ENCODE assay signal across 7 mouse cellular contexts in the genomic region with DNA sequence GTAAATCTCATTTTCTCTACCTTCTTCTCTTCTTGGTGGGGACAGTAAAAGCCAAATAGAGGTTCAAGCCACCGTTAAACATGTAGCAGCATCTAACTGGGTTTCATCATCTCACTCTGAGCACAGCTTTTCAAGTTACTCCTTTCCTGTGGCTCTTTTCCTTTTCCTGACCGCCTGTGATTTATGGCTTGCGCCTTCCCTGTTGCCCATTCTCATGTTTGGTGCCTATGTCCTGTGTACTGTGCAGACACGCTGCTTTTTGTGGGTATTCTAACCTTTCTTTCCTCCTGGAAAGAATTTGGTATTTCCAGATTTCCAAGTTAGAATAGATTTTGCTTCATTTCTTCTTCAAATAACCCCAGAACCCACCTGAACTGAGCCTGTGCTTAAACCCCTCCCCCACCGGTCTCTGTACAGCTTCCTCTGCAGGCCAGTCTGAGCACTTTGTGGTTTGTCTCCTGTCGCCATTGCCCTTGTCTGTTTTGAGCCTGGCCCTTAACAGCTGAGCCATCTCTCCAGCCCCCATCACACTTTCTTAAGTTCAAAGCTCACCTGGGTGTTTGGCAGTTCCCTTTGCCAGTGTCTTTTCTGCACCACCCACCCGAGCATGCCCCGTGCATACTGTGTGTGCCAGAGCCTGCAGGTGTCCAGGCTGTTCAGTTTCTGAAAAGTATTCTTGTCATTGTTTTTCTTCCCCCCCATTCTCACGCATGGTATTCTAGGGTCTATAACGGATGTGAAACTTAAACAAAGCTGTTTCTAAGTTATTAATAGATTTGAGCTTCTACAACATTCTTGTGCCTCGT.
A peak's percentile ranks its signal among the peaks of the same experiment; 100 is the strongest.
DNase-seq lines count a peak whose midpoint lies in the region; ATAC-seq and TF ChIP-seq lines count a peak whose summit lies in the region.

No protein-coding gene starts in this region.

- TF ChIP-seq POLR2A in cortical plate, adult 2 months (IDR thresholded peaks at IDR 0.05; ENCODE audit: extremely low read depth, insufficient read depth, low read length): no peak

- WGBS in kidney, embryonic 14.5 days: 64% methylated on average over 11 of the region's 11 CpGs
- 81% methylated on average over 11 of the region's 11 CpGs for WGBS in midbrain, embryonic 16.5 days

- no peak overlapping the region for H3K4me2 ChIP-seq in kidney, embryonic 14.5 days (replicated peaks; ENCODE audit: low read depth, low read length)
- H3K4me2 ChIP-seq in midbrain, embryonic 16.5 days (ENCODE audit: low read length): no peak overlapping the region

- H3K4me1 ChIP-seq in cortical plate, adult 2 months (ENCODE audit: control insufficient read depth, insufficient read depth, low read length): peaks cover 22% of the 10 kb centered on the region
- 0 out of 2 replicates have a peak, but pooled peaks cover 8% of the 10 kb centered on the region for H3K4me1 ChIP-seq in kidney, embryonic 14.5 days (ENCODE audit: control insufficient read depth, insufficient read depth, low read length)
- H3K4me1 ChIP-seq in midbrain, embryonic 16.5 days (ENCODE audit: control insufficient read depth, insufficient read depth, low read length): peaks cover 25% of the 10 kb centered on the region

- H3K27ac ChIP-seq in layer of hippocampus, adult 2 months: peak overlapping the region; percentile 95
- peak overlapping the region; percentile 36 for H3K27ac ChIP-seq in cortical plate, adult 2 months (ENCODE audit: insufficient read depth, low read length)
- peak overlapping the region; percentile 13; the same call in 1 of the 2 replicates for H3K27ac ChIP-seq in kidney, embryonic 14.5 days (ENCODE audit: low read depth, low read length)
- peak overlapping the region; percentile 86 for H3K27ac ChIP-seq in midbrain, embryonic 16.5 days (ENCODE audit: low read length)

- no peaks in the 10 kb centered on the region for H3K27me3 ChIP-seq in kidney, embryonic 14.5 days (ENCODE audit: control insufficient read depth, insufficient read depth, low read length)
- H3K27me3 ChIP-seq in midbrain, embryonic 16.5 days (ENCODE audit: control insufficient read depth, insufficient read depth, low read depth, low read length): no peaks in the 10 kb centered on the region

- intact Hi-C loops in gastrocnemius, postnatal 14 days (cut with DNase I; ENCODE audit: low total_unique reads): no loop called here

- H3K9ac ChIP-seq in kidney, embryonic 14.5 days (ENCODE audit: low read depth, low read length): no peak overlapping the region
- H3K9ac ChIP-seq in midbrain, embryonic 16.5 days (ENCODE audit: low read depth, low read length): no peak overlapping the region

- no peaks in the 10 kb centered on the region for H3K36me3 ChIP-seq in kidney, embryonic 14.5 days (ENCODE audit: control insufficient read depth, insufficient read depth, low read length)
- H3K36me3 ChIP-seq in midbrain, embryonic 16.5 days (ENCODE audit: control insufficient read depth, insufficient read depth, low read length): peaks cover 6% of the 10 kb centered on the region; the same call in 1 of the 2 replicates

- ATAC-seq in kidney, embryonic 14.5 days (ENCODE audit: low FRiP score, low TSS enrichment): 0 out of 2 replicates have a peak, but pooled peaks have one; percentile 29
- no peak for ATAC-seq in midbrain, embryonic 16.5 days

- TF ChIP-seq CTCF in layer of hippocampus, adult 2 months (conservative IDR thresholded peaks at IDR 0.05): no peak
- TF ChIP-seq CTCF in cortical plate, adult 2 months (IDR thresholded peaks at IDR 0.05; ENCODE audit: extremely low read depth, insufficient read depth, low read length): no peak

- no peak overlapping the region for H3K4me3 ChIP-seq in layer of hippocampus, adult 2 months
- no peak overlapping the region for H3K4me3 ChIP-seq in cortical plate, adult 2 months (ENCODE audit: insufficient read depth, low read length)
- no peak overlapping the region for H3K4me3 ChIP-seq in kidney, embryonic 14.5 days (ENCODE audit: low read length)
- no peak overlapping the region for H3K4me3 ChIP-seq in midbrain, embryonic 16.5 days (ENCODE audit: low read depth, low read length)

- no peak for DNase-seq in layer of hippocampus, adult 2 months (ENCODE audit: low spot score in 2 of 2)
- DNase-seq in layer of hippocampus, adult 18-20 months (ENCODE audit: low spot score in 2 of 2): no peak
- no peak for DNase-seq in embryo, embryonic 10.5 days (ENCODE audit: low spot score)
- no peak for DNase-seq in gastrocnemius, postnatal 14 days

- no peaks in the 10 kb centered on the region for H3K9me3 ChIP-seq in kidney, embryonic 14.5 days (ENCODE audit: control insufficient read depth, low read length)
- H3K9me3 ChIP-seq in midbrain, embryonic 16.5 days (replicated peaks; ENCODE audit: control insufficient read depth, low read length, poor library complexity, severe bottlenecking): no peaks in the 10 kb centered on the region

Comparison
In these comparisons a context has a peak if more than half of its experiments do, and no peak if none do; other contexts are left out.
1. H3K27ac ChIP-seq: peak in every context shown above with its lines; median percentile 95 in layer of hippocampus, adult 2 months; 86 in midbrain, embryonic 16.5 days; 36 in cortical plate, adult 2 months; 13 in kidney, embryonic 14.5 days.